Mouse (Mus musculus) MEL (cell line): ENCODE results near the gene Atl3.

Source experiments
- CTCF ChIP-seq, 3 experiments: IDR thresholded peaks in 2 of 3; conservative IDR thresholded peaks in 1 of 3; 2 replicates each; pipeline ENCODE4 v1.5.1; 2011 to 2012; ENCODE audit warnings: low read length in 3 of 3, low read depth in 2 of 3, mild to moderate bottlenecking in 2 of 3, improper control_type of control experiment in 1 of 3, inconsistent platforms in 1 of 3, mixed read lengths in 1 of 3, moderate library complexity in 1 of 3; ENCODE audit not compliant: control insufficient read depth in 1 of 3, insufficient read depth in 1 of 3, poor library complexity in 1 of 3, severe bottlenecking in 1 of 3
- MAX ChIP-seq: IDR thresholded peaks from 2 replicates; pipeline ENCODE4 v1.6.1; 2011; ENCODE audit warnings: low read length, improper control_type of control experiment
- MAZ ChIP-seq: IDR thresholded peaks from 2 replicates; pipeline ENCODE4 v1.6.1; 2012; ENCODE audit warnings: low read depth, mild to moderate bottlenecking, inconsistent platforms, low read length, improper control_type of control experiment
- POLR2A ChIP-seq, 2 experiments: IDR thresholded peaks; 2 replicates each; pipeline ENCODE4 v1.6.1; 2011 to 2012; ENCODE audit warnings: low read length in 2 of 2, mild to moderate bottlenecking in 2 of 2, control low read depth in 1 of 2, improper control_type of control experiment in 1 of 2, low read depth in 1 of 2, moderate library complexity in 1 of 2; ENCODE audit not compliant: control insufficient read depth in 1 of 2, insufficient read depth in 1 of 2, poor library complexity in 1 of 2
- POLR2AphosphoS2 ChIP-seq: IDR thresholded peaks from 2 replicates; pipeline ENCODE4 v1.6.1; 2011; ENCODE audit warnings: low read length, improper control_type of control experiment
- POLR2AphosphoS5 ChIP-seq: IDR thresholded peaks from 2 replicates; pipeline ENCODE4 v1.6.1; 2012; ENCODE audit warnings: low read depth, borderline replicate concordance, mild to moderate bottlenecking, inconsistent platforms, low read length, moderate library complexity, mixed read lengths
- TBP ChIP-seq: IDR thresholded peaks from 2 replicates; pipeline ENCODE4 v1.8.0; 2011; ENCODE audit warnings: low read depth, low read length, improper control_type of control experiment
- USF1 ChIP-seq: IDR thresholded peaks from 2 replicates; pipeline ENCODE4 v1.6.1; 2014; ENCODE audit warnings: low read depth, mild to moderate bottlenecking, inconsistent platforms, low read length, improper control_type of control experiment, moderate library complexity
- ZC3H11A ChIP-seq: IDR thresholded peaks from 2 replicates; pipeline ENCODE4 v1.6.1; 2012; ENCODE audit warnings: low read depth, mild to moderate bottlenecking, inconsistent platforms, low read length, improper control_type of control experiment

- no peak for TF ChIP-seq POLR2AphosphoS2
- no peak for TF ChIP-seq CTCF (IDR thresholded peaks at IDR 0.05 in 2 of 3, conservative IDR thresholded peaks at IDR 0.05 in 1 of 3; ENCODE audit: control insufficient read depth in 1 of 3, insufficient read depth in 1 of 3, low read depth in 2 of 3, low read length in 3 of 3, poor library complexity in 1 of 3, severe bottlenecking in 1 of 3)
- TF ChIP-seq USF1: no peak
- TF ChIP-seq MAZ: peak; percentile 51; the same call in 1 of the 2 replicates
- no peak for TF ChIP-seq POLR2AphosphoS5
- no peak for TF ChIP-seq POLR2A (IDR thresholded peaks at IDR 0.05; ENCODE audit: control insufficient read depth in 1 of 2, insufficient read depth in 1 of 2, low read depth in 1 of 2, low read length in 2 of 2, poor library complexity in 1 of 2)
- no peak for TF ChIP-seq ZC3H11A
- no peak for TF ChIP-seq MAX
- TF ChIP-seq TBP: no peak
Observed at GRCm38 (mm10) chr19:7551550-7552300, 57.9 kb downstream of the Atl3 start.
